Mouse (Mus musculus): Measurements from ENCODE around the gene Hus1b.

Gene Hus1b

DNA sequence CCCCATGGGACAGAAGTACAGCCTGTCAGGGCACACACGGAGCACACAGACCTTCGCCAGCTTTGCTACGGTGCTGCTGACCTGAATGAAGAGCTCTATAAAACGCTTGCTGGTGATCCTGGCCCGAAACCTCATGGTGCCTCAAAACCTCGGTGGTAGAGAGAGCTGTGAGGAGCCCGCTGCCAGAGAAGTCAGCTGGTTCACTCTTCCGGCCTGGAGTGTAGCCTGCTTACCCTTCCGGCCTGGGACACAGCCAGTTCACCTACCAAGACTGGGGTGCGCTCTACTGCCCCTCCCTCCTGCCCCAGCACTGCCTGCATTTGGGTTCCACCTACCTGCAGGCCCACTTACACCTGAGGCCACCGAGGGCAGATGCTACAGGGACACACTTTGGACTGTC lies at the start of gene Hus1b:
Hus1b (minus strand) TSS at position 220 of the 400 bp plus-strand sequence.
- peak in 1 of 2 experiments; percentile 15 for DNase-seq

- DNase-seq: no peak
These were observed 46.8 kb upstream of the Hus1b start for GRCm38 (mm10) chr13:30994249-30994858.

- DNase-seq: peak; percentile 60 to 68
These were observed 46.3 kb upstream of the Hus1b start for GRCm38 (mm10) chr13:30993819-30994218.

- DNase-seq: no peak
These were observed 42.7 kb upstream of the Hus1b start for GRCm38 (mm10) chr13:30990233-30990632.

DNA sequence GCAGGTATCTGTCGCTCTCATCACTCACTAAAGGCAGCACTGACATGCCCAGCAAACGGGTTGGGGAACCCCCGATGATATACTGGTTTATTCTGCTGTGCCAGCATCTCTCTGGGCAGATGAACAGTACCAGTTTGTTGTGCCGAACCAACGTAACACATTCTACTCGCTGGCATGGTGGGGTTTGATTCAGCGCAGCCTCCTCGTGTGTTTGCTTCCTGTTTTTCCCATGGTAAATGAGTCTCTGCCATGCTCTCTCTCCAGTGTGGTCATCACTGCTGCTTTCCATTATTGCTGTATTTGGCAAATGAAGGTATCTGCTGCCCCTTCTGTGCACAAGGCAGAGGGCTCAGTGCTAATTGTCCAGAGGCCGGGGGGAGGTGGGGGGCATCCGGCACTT lies 42.2 kb upstream of the Hus1b start:
- no peak for DNase-seq

DNA sequence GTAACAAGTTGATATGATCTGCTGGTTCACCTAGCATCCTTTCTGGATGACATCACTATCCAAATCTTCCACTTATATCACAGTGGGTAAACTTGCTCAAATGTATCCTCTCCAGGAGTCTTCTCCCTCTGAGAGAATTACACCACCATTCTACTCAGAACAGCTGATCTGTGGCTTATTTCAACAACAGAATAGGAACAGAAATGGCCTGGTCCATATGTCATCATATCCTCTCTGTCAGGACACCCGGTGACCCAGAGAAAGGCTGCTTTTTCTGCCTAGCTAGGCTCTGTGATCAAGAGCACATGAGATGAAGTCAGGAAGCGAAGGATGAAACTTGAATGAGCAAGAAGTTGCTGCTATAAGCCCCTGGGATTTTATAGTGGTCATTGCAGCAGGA lies 40.1 kb upstream of the Hus1b start:
- no peak for DNase-seq

- peak; percentile 51 to 68 for DNase-seq
These were observed 39.4 kb upstream of the Hus1b start for GRCm38 (mm10) chr13:30986934-30987455.

DNA sequence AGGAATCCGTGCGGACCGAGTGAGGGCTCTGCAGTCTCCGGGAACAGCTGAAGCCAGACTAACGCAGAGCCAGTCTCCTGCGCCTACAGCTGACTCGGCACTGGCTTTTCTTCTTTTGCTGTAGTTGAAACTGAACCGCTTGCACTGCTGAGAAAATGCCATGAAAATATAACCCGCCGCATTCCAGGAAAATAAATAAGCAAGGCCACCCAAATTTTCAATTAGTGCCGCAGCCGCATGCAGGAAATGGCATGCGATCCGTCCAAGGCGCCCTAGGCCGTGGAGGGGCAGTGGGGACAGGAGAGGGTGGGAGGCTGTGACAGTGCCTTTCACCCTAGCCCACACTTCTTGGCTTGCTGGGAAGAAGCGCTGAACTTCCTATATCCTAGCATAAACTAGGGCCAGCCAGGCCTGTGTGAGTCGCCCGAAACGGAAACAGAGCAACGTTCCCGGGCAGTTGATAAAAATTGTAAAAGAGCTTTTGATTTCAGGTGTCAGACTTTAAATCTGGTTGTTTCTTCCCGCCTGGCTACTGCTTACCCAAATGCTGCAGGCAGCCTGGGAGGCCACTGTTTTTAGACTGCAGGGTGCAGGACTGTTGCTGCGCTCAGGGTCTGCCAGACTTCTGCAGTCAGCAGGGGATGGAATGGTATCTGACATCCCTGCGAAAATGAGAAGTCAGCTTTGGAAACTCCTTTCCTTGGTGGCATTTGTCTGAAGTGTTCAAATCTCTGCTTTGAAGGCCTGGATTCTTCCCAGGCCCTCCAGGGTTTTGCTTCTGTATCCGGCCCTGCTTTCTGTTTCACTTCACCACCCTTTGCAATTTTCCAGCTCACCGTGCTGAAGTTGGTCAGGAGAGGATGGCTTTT lies 38.3 kb upstream of the Hus1b start:
- peak; percentile 73 to 76 for DNase-seq

DNA sequence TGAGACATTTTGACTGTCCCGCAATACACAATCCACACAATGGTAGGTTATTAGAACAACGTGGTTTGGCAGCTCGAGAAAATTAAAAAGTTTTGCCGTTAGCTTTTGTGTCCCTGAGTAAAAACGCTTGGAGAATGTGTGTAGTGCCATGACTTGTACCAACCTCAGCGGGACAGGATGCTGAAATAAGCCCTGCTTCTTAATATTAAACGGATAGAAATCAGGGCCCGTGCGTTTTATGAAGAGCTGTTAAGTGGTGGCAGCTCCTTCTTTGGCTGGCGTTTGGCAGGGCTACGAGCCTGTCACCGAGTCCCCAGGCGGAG lies 37.7 kb upstream of the Hus1b start:
- DNase-seq: no peak

GRCm38 (mm10) chr13:30981666-30982065 lies 34.1 kb upstream of the Hus1b start:
- DNase-seq: peak; percentile 36 to 44

GRCm38 (mm10) chr13:30978224-30978623 lies 30.7 kb upstream of the Hus1b start:
- DNase-seq: peak; percentile 62 to 75

- DNase-seq: no peak
These were observed 29.1 kb upstream of the Hus1b start for GRCm38 (mm10) chr13:30976536-30977084.

DNA sequence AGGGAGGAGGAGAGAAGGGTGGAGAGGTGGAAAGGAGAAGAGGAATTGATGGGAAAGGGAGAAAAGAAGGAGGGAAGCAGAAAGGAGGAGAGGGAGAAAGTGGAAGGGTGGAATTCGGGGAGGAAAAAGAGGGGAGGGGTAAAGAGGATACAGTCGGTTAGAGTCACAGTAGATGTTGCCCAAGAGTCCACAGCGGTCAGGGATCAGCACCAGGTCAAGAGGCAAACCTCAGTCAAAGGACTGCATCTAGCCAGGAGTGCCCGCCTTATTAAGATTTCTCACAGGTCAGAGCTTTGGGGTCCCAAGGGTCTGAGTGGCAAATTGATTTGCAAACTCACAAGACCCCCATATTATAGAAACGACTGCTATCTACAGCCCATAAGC lies 26.7 kb upstream of the Hus1b start:
- DNase-seq: no peak

DNA sequence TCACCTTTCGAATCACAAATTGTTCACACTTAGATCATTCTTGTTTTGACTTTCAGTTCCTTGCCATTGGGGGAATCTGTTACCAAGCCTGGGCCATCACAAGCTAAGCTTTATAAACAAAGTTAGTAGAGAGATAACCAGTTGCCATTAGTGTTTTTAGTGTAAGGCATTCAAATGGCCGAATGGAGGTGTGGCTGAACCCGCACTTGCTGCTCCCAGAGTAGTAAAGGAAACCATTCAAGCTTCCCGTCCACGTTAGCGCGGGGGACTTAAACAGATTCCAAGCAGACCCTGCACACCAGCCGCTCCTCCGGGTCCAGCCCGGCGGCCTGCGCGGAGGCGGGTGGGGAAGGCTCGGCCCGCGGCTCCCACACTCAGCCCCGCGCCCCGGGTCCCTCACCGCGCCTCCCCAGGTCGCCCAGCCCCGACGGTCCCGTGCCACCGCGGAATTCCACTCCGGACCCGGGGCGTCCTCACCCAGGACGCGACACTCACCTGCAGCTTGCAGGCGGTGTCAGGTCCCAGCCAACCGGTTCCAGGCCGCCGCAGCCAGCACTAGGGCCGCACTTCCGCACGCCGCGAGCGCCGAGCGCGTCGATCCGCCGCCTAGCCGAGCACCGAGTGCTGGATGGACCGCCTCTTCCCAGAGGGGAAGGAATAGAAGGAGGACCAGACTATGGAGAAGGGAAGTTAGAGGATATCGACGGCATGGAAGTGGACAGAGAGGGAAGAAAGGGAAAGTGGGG lies 26.1 kb upstream of the Hus1b start, which contains the start of the genes Exoc2 and Gm5447:
Exoc2 (minus strand) TSS at position 593 of the 746 bp plus-strand sequence.
Gm5447 (plus strand) TSS at position 704 of the 746 bp plus-strand sequence.
- DNase-seq: peak; percentile 88 to 89

GRCm38 (mm10) chr13:30972102-30972501 lies 24.5 kb upstream of the Hus1b start:
- DNase-seq: no peak

GRCm38 (mm10) chr13:30971047-30971446 lies 23.5 kb upstream of the Hus1b start:
- DNase-seq: no peak

DNA sequence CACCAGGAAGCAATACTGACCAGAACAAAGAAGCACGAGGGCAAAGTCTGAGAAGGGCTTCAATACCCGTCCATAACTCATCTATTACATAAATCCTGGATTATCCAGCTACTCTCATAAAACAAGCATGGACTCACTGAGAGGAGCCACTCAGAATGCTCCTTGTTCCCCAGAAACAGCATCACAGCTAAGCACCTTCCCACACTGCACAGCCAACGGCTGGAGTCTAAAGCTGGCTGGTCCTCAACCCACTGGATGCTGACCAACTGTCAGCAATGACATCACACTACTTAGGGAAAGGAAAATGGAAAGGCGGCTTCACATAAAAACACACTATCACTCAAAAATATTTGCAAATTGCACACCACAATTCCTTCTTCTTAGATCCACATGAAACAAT lies 20.8 kb upstream of the Hus1b start:
- DNase-seq: peak; percentile 58 to 64

GRCm38 (mm10) chr13:30966507-30966911 lies 18.9 kb upstream of the Hus1b start:
- peak; percentile 59 to 74 for DNase-seq

DNA sequence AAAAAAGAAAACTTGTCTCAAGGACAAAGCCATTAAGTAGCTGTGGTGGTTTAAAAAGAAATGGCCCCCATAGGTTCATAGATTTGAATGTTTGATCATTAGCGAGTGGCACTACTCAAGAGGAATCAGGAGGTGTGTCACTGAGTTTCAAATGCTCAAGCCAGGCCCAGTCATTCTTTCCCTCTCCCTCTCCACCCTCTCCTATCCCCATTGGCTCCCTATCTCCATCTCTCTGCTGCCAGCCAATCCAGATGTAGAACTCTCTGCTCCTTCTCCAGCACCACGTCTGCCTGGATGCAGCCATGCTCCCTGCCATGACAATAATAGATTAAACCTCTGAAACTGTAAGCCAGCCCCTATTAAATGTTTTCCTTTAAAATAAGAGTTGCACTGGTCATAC lies 14.4 kb upstream of the Hus1b start:
- DNase-seq: no peak

- DNase-seq: no peak
These were observed 13.2 kb upstream of the Hus1b start for GRCm38 (mm10) chr13:30960714-30961113.

GRCm38 (mm10) chr13:30953580-30953979 lies 6.0 kb upstream of the Hus1b start:
- DNase-seq: no peak

DNA sequence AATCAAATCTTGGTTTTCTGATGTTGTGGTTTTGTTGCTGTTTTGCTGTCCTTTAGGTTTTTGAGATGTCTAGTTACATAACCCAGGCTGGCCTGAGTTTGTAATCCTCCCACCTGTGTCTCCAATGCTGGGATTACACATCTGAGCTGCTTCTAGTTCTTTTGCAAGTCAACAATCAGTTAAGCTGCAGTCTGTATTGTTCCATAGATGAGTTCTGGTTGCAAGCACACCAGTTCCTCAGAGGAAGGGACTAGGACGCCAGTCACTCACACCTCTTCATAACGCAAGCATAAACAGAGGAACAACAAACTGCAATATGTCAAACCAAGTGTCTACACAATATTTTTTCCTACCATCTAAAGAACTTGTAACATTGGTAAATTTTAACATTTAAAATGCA lies 4.5 kb upstream of the Hus1b start:
- no peak for DNase-seq

- DNase-seq: no peak
These were observed 1.6 kb upstream of the Hus1b start for GRCm38 (mm10) chr13:30949181-30949580.

Measured in cerebellum, postnatal 10 days (tissue).